Mouse (Mus musculus) olfactory bulb, adult 2 months (tissue): ENCODE data around the gene Sfmbt2.

Experiments used
- CTCF ChIP-seq: fragments of 200-500 bp; IDR thresholded peaks from 2 replicates; pipeline ENCODE4 v1.5.1; 2012; ENCODE audit warnings: low read depth, mild to moderate bottlenecking, low read length, moderate library complexity; ENCODE audit not compliant: insufficient read depth
- POLR2A ChIP-seq: fragments of 200-500 bp; IDR thresholded peaks from 2 replicates; pipeline ENCODE4 v1.6.1; 2012; ENCODE audit warnings: mild to moderate bottlenecking, low read depth, low read length, moderate library complexity; ENCODE audit not compliant: insufficient read depth

DNA sequence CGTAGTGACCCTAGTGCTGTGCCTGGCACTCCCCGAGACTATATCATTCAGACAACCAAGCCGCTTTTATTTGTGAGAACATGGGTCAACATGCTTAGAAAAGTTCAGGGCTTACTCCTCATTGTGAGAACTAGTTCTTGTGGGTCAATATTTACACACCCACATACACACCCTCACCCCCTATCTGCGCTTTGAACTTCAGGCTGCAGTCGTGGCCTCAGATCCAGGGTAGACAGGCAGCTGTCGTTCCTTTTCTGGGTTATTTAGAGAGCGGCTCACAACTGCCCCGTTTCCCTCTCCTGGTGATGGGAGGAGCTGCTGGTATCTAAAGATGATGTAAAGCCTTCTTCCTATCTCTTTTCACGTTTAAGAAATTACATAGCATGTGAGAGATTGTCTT lies 27.5 kb downstream of the Sfmbt2 start:
- TF ChIP-seq POLR2A (no peak), CTCF (no peak)
